ENCODE assay signal across 8 mouse cellular contexts in the genomic region with DNA sequence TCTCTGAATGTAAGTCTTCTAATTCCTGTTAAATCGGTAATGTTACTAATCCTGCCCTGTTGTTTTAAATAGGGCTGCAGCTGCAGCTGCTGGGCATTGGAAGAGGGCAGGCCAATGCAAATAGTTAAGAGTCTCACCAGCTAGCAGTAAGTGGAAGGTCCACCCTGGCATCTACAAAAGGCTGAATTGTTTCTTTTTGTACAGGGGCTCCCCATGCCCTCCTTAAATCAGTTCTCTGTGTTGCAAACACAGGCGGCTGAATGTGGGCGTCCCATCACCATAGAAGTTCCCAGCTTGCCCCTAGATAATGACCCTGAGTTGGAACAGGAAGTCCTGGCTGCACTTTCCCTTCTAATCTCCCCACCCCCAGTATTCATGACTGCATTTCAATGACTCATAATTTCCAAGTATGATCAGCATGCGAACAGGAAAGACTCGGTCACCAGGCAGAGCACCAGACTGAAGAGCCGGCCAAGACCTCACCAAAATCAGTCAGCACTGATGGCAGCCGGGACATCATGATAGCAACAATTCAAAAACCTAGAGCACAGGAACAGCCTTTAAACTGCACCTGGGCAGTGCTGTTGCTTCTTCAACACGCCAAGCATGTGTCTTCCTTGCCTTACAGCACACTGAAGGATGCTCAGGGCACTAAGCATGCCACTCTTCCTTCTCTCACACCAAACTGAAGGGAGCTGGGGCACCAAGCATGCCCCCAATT.
DNase-seq lines count a peak whose midpoint lies in the region; ATAC-seq lines count a peak whose summit lies in the region.

No protein-coding gene starts in this region.

- no peak overlapping the region for H3K27ac ChIP-seq in liver, embryonic 11.5 days (ENCODE audit: low read depth, low read length)
- 0 out of 2 replicates have a peak overlapping the region, but pooled peaks have one; percentile 36 for H3K27ac ChIP-seq in stomach, embryonic 15.5 days
- no peak overlapping the region for H3K27ac ChIP-seq in hindbrain, embryonic 13.5 days

- no peaks in the 10 kb centered on the region for H3K9me3 ChIP-seq in liver, embryonic 11.5 days (ENCODE audit: control insufficient read depth, low read length)
- no peaks in the 10 kb centered on the region for H3K9me3 ChIP-seq in stomach, embryonic 15.5 days
- no peaks in the 10 kb centered on the region for H3K9me3 ChIP-seq in hindbrain, embryonic 13.5 days

- no peak overlapping the region for H3K4me2 ChIP-seq in liver, embryonic 11.5 days
- no peak overlapping the region for H3K4me2 ChIP-seq in stomach, embryonic 15.5 days
- no peak overlapping the region for H3K4me2 ChIP-seq in hindbrain, embryonic 13.5 days

- H3K27me3 ChIP-seq in liver, embryonic 11.5 days (replicated peaks; ENCODE audit: control insufficient read depth, insufficient read depth, low read length): no peaks in the 10 kb centered on the region
- no peaks in the 10 kb centered on the region for H3K27me3 ChIP-seq in stomach, embryonic 15.5 days (replicated peaks)
- H3K27me3 ChIP-seq in hindbrain, embryonic 13.5 days: no peaks in the 10 kb centered on the region

- 49% methylated on average over 8 of the region's 8 CpGs for WGBS in liver, embryonic 11.5 days
- WGBS in stomach, embryonic 15.5 days: 49% methylated on average over 8 of the region's 8 CpGs
- 64% methylated on average over 8 of the region's 8 CpGs for WGBS in hindbrain, embryonic 13.5 days

- 0 out of 2 replicates have a peak, but pooled peaks have one; percentile 31 for ATAC-seq in liver, embryonic 11.5 days (replicated peaks; ENCODE audit: low FRiP score)
- peak; percentile 45; the same call in 1 of the 2 replicates for ATAC-seq in stomach, embryonic 15.5 days (ENCODE audit: insufficient read depth, low FRiP score, low read depth)
- ATAC-seq in hindbrain, embryonic 13.5 days (ENCODE audit: low FRiP score): no peak

- no peak overlapping the region for H3K4me3 ChIP-seq in liver, embryonic 11.5 days (ENCODE audit: low read depth, low read length)
- no peak overlapping the region for H3K4me3 ChIP-seq in stomach, embryonic 15.5 days (replicated peaks)
- H3K4me3 ChIP-seq in hindbrain, embryonic 13.5 days: no peak overlapping the region

- H3K9ac ChIP-seq in liver, embryonic 11.5 days (ENCODE audit: low read depth, low read length): no peak overlapping the region
- no peak overlapping the region for H3K9ac ChIP-seq in stomach, embryonic 15.5 days
- no peak overlapping the region for H3K9ac ChIP-seq in hindbrain, embryonic 13.5 days

- no peaks in the 10 kb centered on the region; the same call in 1 of the 2 replicates for H3K4me1 ChIP-seq in liver, embryonic 11.5 days (replicated peaks; ENCODE audit: control insufficient read depth, insufficient read depth, low read length)
- 0 out of 2 replicates have a peak, but pooled peaks cover 6% of the 10 kb centered on the region for H3K4me1 ChIP-seq in stomach, embryonic 15.5 days
- peaks cover 5% of the 10 kb centered on the region for H3K4me1 ChIP-seq in hindbrain, embryonic 13.5 days (replicated peaks)

- intact Hi-C loops in heart, postnatal 14 days (cut with DNase I): no loop called here

- DNase-seq in spleen, adult 18-20 months: peak; percentile 50 to 57
- no peak for DNase-seq in spleen, postnatal 14 days (ENCODE audit: low spot score in 2 of 2)
- peak; percentile 36 for DNase-seq in fat pad, adult 2 months (ENCODE audit: extremely low read depth, low read depth, low spot score)
- DNase-seq in heart, postnatal 14 days: peak; percentile 62 to 66
- DNase-seq in liver, embryonic 11.5 days (ENCODE audit: low spot score): no peak
- no peak for DNase-seq in cerebellum, postnatal 14 days

- H3K36me3 ChIP-seq in liver, embryonic 11.5 days (ENCODE audit: control insufficient read depth, insufficient read depth, low read length): no peaks in the 10 kb centered on the region
- no peaks in the 10 kb centered on the region for H3K36me3 ChIP-seq in stomach, embryonic 15.5 days
- H3K36me3 ChIP-seq in hindbrain, embryonic 13.5 days: no peaks in the 10 kb centered on the region

Comparison
In these comparisons a context has a peak if more than half of its experiments do, and no peak if none do; other contexts are left out.
1. DNase-seq: peak in spleen, adult 18-20 months (2 of 2), fat pad, adult 2 months (single experiment) and heart, postnatal 14 days (2 of 2); none in spleen, postnatal 14 days (0 of 2), liver, embryonic 11.5 days (single experiment) and cerebellum, postnatal 14 days (0 of 2).